Mouse (Mus musculus): ENCODE results near the gene Nup93. TPM values are rescaled to one million over a fixed set of nuclear protein-coding genes. Genes with fewer than 3 reads are reported as not detected.

Nup93 gene
- polyA plus RNA-seq, 1 experiment from 2014 or later, result 66.1 TPM

DNA sequence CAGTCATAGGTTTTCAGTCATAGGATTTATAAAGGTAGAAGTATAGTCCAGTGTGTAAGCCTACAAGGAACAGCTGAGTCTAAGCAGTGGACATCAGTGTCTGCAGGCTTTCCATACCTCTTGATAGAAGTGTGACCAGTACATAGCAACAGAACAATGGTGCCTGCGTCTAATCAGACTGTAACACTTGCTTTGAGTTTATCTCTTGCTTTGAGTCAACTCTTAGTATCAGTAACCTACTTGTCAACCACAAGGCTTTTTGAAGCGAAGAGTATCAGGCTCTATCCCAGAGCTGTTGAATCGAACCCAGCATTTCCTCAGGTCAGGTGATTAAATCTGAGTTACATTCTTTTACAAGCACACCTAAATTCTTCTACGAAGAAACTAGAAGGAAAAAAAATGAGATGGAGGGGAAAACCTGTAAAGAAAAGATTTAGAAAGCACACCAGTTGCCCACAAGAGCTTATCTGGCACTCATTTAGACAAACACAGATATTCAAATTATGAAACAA, 25.9 kb downstream of the Nup93 start:
- ATAC-seq (ENCODE audit: insufficient read depth, low FRiP score, low read depth), result no peak
- WGBS, result 81% methylated on average over 4 of the region's 4 CpGs
- no peak overlapping the region for H3K4me2 ChIP-seq

DNA sequence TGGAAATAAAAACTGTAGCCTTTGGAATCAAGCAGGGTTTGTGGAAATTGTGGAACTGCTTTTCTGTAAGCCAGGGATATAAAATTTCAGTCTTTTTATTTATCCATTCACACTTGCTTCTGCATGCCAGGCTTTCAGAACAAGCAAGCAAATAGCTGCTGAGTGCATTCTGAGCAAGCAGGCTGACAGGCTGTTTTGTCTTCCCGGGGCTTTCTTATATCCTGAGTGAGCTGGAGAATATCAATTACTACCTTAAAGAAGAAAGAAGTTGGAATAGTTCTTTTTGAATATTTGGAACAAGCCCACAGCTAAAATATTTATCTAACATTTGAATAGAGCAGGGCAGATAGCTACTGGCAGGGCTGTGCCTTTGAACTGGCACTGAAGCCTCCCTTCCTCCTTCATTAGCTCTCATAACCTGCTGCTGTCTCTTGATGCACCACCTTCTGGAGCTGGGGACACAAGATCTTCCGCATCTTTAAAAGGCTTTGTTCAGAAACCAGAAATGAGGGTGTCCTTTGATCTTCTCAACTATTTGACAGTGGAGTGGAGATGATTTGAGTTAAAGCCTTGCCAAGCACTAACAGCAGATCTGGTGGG, 35.6 kb downstream of the Nup93 start:
- Histone ChIP-seq H3K4me2 (no peak overlapping the region), H3K27me3 (replicated peaks) (no peaks in the 10 kb centered on the region), H3K4me3 (replicated peaks) (no peak overlapping the region), H3K27ac (no peak overlapping the region), H3K9ac (no peak overlapping the region), H3K36me3 (no peaks in the 10 kb centered on the region), H3K9me3 (no peaks in the 10 kb centered on the region), H3K4me1 (no peaks in the 10 kb centered on the region)
- ATAC-seq (ENCODE audit: insufficient read depth, low FRiP score, low read depth), result no peak
- WGBS, result 68% methylated on average over 2 of the region's 2 CpGs

More for the DNA sequence above, 25.9 kb downstream of the Nup93 start:
- H3K4me3 ChIP-seq (replicated peaks), result no peak overlapping the region
- H3K27ac ChIP-seq, result no peak overlapping the region
- H3K27me3 ChIP-seq (replicated peaks), result no peaks in the 10 kb centered on the region
- no peak overlapping the region for H3K9ac ChIP-seq
- H3K36me3 ChIP-seq, result 0 out of 2 replicates have a peak, but pooled peaks cover 9% of the 10 kb centered on the region
- H3K9me3 ChIP-seq, result no peaks in the 10 kb centered on the region
- no peaks in the 10 kb centered on the region for H3K4me1 ChIP-seq

DNA sequence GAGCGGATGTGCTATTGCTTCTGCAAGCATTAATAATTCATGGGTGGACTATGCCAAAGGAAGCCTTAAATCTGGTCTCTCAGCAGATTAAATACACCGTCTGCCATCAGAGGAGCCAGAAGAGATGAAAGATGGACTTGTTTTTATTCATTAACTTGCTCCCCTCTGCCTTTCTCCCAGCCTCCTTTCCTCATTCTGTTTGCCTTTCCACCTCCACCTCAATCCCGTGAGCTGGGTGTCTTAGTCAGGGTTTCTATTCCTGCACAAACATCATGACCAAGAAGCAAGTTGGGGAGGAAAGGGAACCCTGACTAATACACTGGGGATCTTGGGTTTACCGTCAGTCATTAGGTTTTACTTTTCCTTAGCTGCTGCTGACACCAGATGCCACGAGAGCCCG, 44.5 kb downstream of the Nup93 start:
- no peaks in the 10 kb centered on the region for H3K36me3 ChIP-seq
- no peaks in the 10 kb centered on the region for H3K27me3 ChIP-seq (replicated peaks)
- H3K4me3 ChIP-seq (replicated peaks), result no peak overlapping the region
- H3K9ac ChIP-seq, result no peak overlapping the region
- H3K27ac ChIP-seq, result no peak overlapping the region
- H3K4me2 ChIP-seq, result no peak overlapping the region
- H3K4me1 ChIP-seq, result no peaks in the 10 kb centered on the region
- ATAC-seq (ENCODE audit: insufficient read depth, low FRiP score, low read depth), result no peak
- WGBS, result 71% methylated on average over 6 of the region's 6 CpGs
- H3K9me3 ChIP-seq, result no peaks in the 10 kb centered on the region

DNA sequence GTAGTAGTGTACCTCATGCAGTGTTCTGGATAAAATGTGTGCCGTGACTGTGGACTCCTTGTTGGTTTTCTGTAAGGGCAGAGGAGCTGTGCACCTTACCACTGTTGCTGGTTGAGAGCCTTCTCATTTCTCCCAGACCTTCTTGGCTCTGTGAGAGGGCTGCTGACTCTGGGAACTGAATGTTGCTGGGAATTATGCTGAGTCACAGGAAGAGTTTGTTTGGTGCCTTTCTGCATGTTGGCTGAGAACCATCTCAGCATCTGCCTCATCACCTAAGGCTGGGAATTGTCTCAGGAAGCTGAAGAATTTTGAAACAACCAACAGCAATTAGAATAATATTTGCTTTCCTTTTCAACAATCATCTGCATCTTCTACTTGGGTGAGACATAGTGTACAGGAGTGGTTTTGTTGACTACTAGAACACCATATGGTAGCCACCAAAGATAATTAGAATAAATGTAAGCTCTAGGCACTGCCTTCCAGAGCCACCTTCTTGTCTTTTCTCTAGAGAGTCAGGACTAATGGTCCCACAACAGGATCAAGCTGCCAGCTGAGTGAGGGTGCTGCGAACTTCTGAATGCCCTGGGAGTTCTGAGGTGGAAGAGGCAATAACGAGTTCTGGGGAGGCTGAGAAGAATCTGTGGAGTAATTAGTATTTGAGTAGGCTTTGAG, 48.4 kb downstream of the Nup93 start:
- Histone ChIP-seq H3K4me2 (no peak overlapping the region), H3K9ac (no peak overlapping the region), H3K27ac (no peak overlapping the region), H3K27me3 (replicated peaks) (no peaks in the 10 kb centered on the region), H3K36me3 (no peaks in the 10 kb centered on the region), H3K4me3 (replicated peaks) (no peak overlapping the region), H3K4me1 (0 out of 2 replicates have a peak, but pooled peaks cover 4% of the 10 kb centered on the region), H3K9me3 (no peaks in the 10 kb centered on the region)
- ATAC-seq (ENCODE audit: insufficient read depth, low FRiP score, low read depth), result no peak
- WGBS, result 79% methylated on average over 3 of the region's 3 CpGs

DNA sequence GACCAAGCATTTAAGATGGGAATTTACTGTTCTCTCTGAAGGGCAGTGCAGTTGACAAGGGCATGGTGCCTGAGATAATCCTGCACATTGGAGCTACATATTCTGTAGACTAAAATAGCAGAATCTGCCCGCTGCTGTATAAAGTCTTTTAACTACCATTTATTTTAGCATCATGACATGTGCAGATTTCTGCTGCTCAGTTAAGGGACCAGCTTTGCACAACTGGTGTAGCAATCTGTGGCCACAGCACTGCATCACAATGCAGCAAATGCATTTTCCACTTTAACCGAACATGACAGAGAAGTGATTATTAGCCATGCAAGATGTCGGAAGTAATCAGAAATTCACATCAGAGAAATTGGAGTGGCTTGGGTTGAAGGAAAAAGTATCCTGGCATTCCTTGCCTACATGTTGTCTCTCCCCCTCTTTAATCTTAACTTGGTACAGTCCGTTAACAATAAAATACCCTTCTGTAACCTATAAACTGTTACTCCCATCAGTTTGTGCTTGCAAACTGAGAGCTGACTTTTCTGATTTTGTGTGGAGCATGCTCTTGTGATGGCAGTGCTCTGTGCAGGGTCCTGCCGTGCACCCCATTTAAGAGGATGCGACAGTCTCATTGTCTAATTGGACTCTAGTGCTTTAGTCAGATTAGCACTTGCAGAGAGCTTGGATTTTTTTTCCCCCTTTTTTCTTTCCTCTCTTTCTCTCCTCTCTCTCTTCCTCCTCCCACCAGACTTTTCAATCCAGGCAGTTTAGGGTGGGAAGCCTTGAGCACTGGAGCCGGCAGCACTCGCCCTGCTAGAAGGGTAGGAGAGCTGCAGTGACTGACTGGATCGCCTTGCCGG, 52.2 kb downstream of the Nup93 start:
- Histone ChIP-seq H3K4me3 (replicated peaks) (peak overlapping the region; percentile 7; the same call in 1 of the 2 replicates), H3K9ac (no peak overlapping the region), H3K4me1 (0 out of 2 replicates have a peak, but pooled peaks cover 9% of the 10 kb centered on the region), H3K27ac (no peak overlapping the region; the same call in 1 of the 2 replicates), H3K9me3 (no peaks in the 10 kb centered on the region), H3K4me2 (no peak overlapping the region), H3K36me3 (no peaks in the 10 kb centered on the region), H3K27me3 (replicated peaks) (no peaks in the 10 kb centered on the region)
- 51% methylated on average over 10 of the region's 10 CpGs for WGBS
- no peak for ATAC-seq (ENCODE audit: insufficient read depth, low FRiP score, low read depth)

DNA sequence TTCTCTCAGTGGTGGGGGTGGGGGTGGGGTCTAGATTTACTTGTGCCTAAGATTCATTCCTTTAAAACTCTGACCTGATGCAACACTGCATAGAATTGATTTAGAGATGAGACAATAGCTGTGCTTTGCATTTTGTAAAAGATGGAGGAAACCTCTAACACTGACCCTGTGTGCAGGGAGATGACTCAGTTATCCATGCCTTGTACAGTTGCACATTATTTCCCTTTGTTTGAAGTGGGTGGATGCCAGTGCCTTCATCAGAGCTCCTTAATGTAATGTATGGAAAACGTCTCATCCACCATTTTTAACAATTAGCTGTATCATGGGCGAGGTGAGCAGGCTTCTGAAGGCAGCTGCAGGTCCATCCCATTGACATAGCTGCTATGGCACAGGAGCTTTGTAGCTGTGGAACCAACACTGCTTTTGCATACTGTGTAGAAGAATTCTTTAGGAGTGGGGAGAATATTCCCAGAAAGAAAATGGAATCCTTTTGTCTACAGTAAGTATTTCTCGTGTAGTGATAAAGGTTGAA, 54.1 kb downstream of the Nup93 start:
- Histone ChIP-seq H3K36me3 (no peaks in the 10 kb centered on the region), H3K27ac (no peak overlapping the region), H3K9ac (no peak overlapping the region), H3K27me3 (replicated peaks) (no peaks in the 10 kb centered on the region), H3K4me3 (replicated peaks) (no peak overlapping the region), H3K4me2 (no peak overlapping the region), H3K4me1 (0 out of 2 replicates have a peak, but pooled peaks cover 9% of the 10 kb centered on the region), H3K9me3 (no peaks in the 10 kb centered on the region)
- ATAC-seq (ENCODE audit: insufficient read depth, low FRiP score, low read depth), result no peak
- WGBS, result 66% methylated on average over 3 of the region's 3 CpGs

DNA sequence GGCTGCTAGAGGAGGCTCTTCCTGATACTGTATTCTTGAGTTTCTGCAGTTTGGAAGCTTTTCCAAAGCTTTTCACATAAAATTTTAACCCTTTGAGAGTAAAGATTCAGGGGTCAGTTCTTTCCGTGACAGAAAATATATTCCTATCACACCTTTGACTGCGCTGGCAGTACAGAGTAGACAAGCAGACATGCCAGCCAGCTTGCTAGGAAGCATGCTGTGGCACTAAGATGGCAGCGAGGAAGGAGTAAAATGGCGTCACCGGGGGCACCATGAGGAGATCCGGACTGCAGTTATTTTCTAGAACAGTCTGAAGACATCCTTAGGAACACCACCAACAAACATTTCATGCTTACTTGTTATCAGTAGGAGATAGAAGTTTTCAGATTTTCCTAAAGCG, 55.9 kb downstream of the Nup93 start:
- Histone ChIP-seq H3K4me1 (0 out of 2 replicates have a peak, but pooled peaks cover 9% of the 10 kb centered on the region), H3K27ac (0 out of 2 replicates have a peak overlapping the region, but pooled peaks have one; percentile 51), H3K4me2 (0 out of 2 replicates have a peak overlapping the region, but pooled peaks have one; percentile 9), H3K36me3 (no peaks in the 10 kb centered on the region), H3K9ac (no peak overlapping the region), H3K9me3 (no peaks in the 10 kb centered on the region), H3K4me3 (replicated peaks) (no peak overlapping the region), H3K27me3 (replicated peaks) (no peaks in the 10 kb centered on the region)
- no peak for ATAC-seq (ENCODE audit: insufficient read depth, low FRiP score, low read depth)
- WGBS, result 82% methylated on average over 7 of the region's 7 CpGs

DNA sequence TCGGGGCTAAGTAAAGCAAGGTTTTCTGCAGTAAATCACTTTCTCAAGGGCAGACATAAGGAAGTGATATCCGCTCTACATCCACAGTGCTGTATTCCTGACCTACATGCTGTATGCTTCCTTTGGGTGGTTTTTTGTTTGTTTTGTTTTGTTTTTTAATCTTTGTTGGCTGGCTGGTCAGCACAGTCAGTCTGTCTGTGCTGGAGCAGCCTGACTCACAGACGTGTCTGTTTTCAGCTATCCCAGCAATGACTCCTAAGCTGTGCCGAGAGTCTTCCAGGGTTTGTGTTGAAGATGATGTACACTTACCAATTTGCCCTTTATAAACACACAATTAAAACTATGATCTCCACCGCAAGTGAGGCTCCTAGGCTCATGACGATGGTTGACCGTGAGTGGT, 56.7 kb downstream of the Nup93 start:
- Histone ChIP-seq H3K9me3 (no peaks in the 10 kb centered on the region), H3K36me3 (no peaks in the 10 kb centered on the region), H3K27me3 (replicated peaks) (no peaks in the 10 kb centered on the region), H3K4me1 (0 out of 2 replicates have a peak, but pooled peaks cover 9% of the 10 kb centered on the region), H3K4me2 (no peak overlapping the region), H3K27ac (no peak overlapping the region; the same call in 1 of the 2 replicates), H3K4me3 (replicated peaks) (no peak overlapping the region), H3K9ac (no peak overlapping the region)
- no peak for ATAC-seq (ENCODE audit: insufficient read depth, low FRiP score, low read depth)
- WGBS, result 64% methylated on average over 7 of the region's 7 CpGs

DNA sequence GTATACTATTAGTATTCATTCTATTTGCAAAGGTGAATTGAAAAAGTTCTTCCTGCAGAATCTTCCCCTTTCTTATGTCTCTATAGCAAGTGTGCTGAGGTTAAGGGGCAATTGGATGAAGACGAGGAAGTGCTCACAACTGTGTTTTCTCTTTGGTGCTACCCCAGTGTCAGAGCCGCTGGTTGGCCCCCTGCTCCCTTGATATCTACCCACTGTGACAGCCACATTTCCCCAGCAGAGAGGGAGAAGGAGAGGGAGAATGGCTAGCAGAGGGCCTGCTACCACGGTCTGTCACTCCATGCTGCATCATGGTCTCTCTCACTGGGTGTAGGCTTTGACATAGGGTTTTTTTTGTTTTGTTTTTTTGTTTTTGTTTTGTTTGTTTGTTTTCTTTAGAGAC, 58.2 kb downstream of the Nup93 start:
- no peaks in the 10 kb centered on the region for H3K36me3 ChIP-seq
- WGBS, result 71% methylated on average over 3 of the region's 3 CpGs

DNA sequence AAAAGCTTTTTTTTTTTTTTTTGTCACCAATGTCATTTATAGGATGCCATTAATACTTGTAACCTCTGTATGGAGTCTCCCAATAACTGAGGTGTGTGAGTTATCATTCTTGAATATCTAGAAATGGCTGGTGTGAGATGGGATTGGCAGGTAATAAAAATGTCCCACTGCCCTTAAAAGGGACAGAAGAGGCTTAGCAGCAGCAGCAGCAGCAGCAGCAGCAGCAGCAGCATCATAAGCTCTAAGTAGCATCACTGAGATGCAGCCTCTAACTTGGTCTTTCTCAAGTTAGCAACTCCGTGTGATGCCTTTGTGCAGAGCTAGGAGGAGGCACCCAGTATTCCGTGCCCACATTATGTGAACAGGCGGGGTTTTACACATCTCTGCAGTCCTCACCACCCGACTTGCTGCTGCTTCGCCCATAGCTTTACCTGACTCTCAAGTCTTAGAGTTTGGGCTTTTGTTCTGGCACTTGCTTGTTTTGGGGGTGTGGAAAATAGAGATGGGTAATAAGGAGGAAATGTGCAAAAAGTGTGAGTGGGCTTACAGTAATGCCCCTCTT, 59.0 kb downstream of the Nup93 start:
- H3K9ac ChIP-seq, result no peak overlapping the region
- WGBS, result 86% methylated on average over 5 of the region's 5 CpGs

More for the DNA sequence above, 58.2 kb downstream of the Nup93 start:
- Histone ChIP-seq H3K27ac (no peak overlapping the region), H3K9me3 (no peaks in the 10 kb centered on the region), H3K4me3 (replicated peaks) (no peak overlapping the region), H3K4me1 (0 out of 2 replicates have a peak, but pooled peaks cover 5% of the 10 kb centered on the region), H3K27me3 (replicated peaks) (no peaks in the 10 kb centered on the region), H3K4me2 (no peak overlapping the region), H3K9ac (no peak overlapping the region)
- no peak for ATAC-seq (ENCODE audit: insufficient read depth, low FRiP score, low read depth)

DNA sequence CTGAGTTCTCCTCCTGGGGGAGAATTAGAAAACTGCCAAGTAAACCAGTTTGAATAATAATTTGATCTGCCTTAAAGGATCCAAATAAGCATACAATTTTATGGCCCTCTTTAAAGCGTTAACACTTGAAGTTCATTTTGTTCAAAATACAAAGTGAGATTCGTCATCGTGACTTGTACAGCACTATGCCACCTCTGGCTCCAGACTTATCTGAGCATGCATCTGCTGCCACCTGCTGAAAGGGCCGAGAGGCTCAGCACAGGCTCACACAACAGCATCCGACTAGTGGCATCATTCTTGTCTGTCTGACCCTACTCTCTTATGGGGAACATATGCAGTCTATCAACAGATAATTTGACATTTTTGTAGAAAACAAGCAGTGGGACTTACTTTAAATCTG, 59.7 kb downstream of the Nup93 start:
- Histone ChIP-seq H3K4me2 (no peak overlapping the region), H3K27ac (no peak overlapping the region), H3K4me1 (0 out of 2 replicates have a peak, but pooled peaks cover 5% of the 10 kb centered on the region), H3K4me3 (replicated peaks) (no peak overlapping the region), H3K9me3 (no peaks in the 10 kb centered on the region), H3K36me3 (no peaks in the 10 kb centered on the region), H3K27me3 (replicated peaks) (no peaks in the 10 kb centered on the region), H3K9ac (no peak overlapping the region)
- WGBS, result 69% methylated on average over 5 of the region's 5 CpGs
- no peak for ATAC-seq (ENCODE audit: insufficient read depth, low FRiP score, low read depth)

More for the DNA sequence above, 59.0 kb downstream of the Nup93 start:
- ATAC-seq (ENCODE audit: insufficient read depth, low FRiP score, low read depth), result no peak
- Histone ChIP-seq H3K4me3 (replicated peaks) (no peak overlapping the region), H3K9me3 (no peaks in the 10 kb centered on the region), H3K4me2 (no peak overlapping the region), H3K4me1 (0 out of 2 replicates have a peak, but pooled peaks cover 5% of the 10 kb centered on the region), H3K27me3 (replicated peaks) (no peaks in the 10 kb centered on the region), H3K27ac (no peak overlapping the region), H3K36me3 (no peaks in the 10 kb centered on the region)
